12 mouse cellular contexts compared by ENCODE assay signal in the genomic region with DNA sequence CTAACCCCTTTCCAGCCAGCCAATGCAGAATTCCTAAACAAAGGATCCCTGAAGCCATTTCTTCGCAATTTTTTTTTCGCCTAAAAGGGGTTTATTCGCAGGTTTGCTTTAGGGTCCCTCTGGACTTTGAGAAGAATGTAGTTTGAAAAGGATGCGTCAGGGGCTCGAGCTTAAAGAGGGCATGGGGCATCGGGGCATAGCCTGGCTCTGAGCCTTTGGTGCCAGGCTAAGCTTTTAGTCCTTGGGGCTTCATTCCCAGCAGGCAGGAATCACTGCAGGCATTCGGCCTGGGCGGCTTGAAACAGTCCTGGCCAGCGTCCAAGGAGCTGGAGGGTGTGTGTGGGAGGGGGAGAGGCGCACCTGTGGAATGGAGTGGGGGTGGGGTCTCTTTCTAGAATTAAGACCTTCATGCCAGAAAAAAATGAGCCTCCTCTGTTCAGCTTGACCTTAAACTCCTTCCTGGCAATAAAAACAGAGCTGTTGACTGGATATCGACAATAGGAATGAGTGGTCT. TPM values are rescaled to one million over a fixed set of nuclear protein-coding genes. Genes with fewer than 3 reads are reported as not detected.
A peak's percentile ranks its signal among the peaks of the same experiment; 100 is the strongest.
DNase-seq lines count a peak whose midpoint lies in the region; ATAC-seq and TF ChIP-seq lines count a peak whose summit lies in the region.
"Had no signal": no experiment of that assay in that cellular context is flagged by ENCODE, and none has a peak within 500 bp of the region (broad histone marks: within the 10 kb centered on the region; RNA-seq: fewer than 3 reads in every experiment).

No protein-coding gene starts in this region.

- no peak overlapping the region for H3K9ac ChIP-seq in forebrain, postnatal 0 days
- no peak overlapping the region for H3K9ac ChIP-seq in forebrain, embryonic 16.5 days (replicated peaks; ENCODE audit: low read depth, low read length)
- H3K9ac ChIP-seq in liver, embryonic 11.5 days (ENCODE audit: low read depth, low read length), result no peak overlapping the region
- H3K9ac ChIP-seq in intestine, embryonic 15.5 days, result peak overlapping the region; percentile 15; the same call in 1 of the 2 replicates
- H3K9ac ChIP-seq: hindbrain, embryonic 13.5 days; liver, embryonic 15.5 days had no signal

- H3K27ac ChIP-seq in forebrain, postnatal 0 days (ENCODE audit: low read depth, low read length), result no peak overlapping the region
- H3K27ac ChIP-seq in forebrain, embryonic 16.5 days (ENCODE audit: low read length), result no peak overlapping the region
- peak overlapping the region; percentile 10; the same call in 1 of the 2 replicates for H3K27ac ChIP-seq in liver, embryonic 11.5 days (ENCODE audit: low read depth, low read length)
- no peak overlapping the region for H3K27ac ChIP-seq in intestine, embryonic 15.5 days
- H3K27ac ChIP-seq: hindbrain, embryonic 13.5 days; liver, embryonic 15.5 days had no signal

- no peak for ATAC-seq in forebrain, postnatal 0 days
- no peak for ATAC-seq in forebrain, embryonic 16.5 days
- ATAC-seq in liver, embryonic 11.5 days (replicated peaks; ENCODE audit: low FRiP score), result no peak
- ATAC-seq in intestine, embryonic 15.5 days, result no peak

- peaks cover 73% of the 10 kb centered on the region for H3K27me3 ChIP-seq in forebrain, postnatal 0 days (ENCODE audit: insufficient read depth, low read length)
- H3K27me3 ChIP-seq in forebrain, embryonic 16.5 days (replicated peaks; ENCODE audit: control insufficient read depth, insufficient read depth, low read length), result peaks cover 77% of the 10 kb centered on the region
- H3K27me3 ChIP-seq in liver, embryonic 11.5 days (replicated peaks; ENCODE audit: control insufficient read depth, insufficient read depth, low read length), result peaks cover 97% of the 10 kb centered on the region
- H3K27me3 ChIP-seq in intestine, embryonic 15.5 days (replicated peaks), result peaks cover 97% of the 10 kb centered on the region

- WGBS in forebrain, postnatal 0 days, result 2% methylated on average over 11 of the region's 11 CpGs
- 1% methylated on average over 11 of the region's 11 CpGs for WGBS in forebrain, embryonic 16.5 days
- WGBS in liver, embryonic 11.5 days, result 10% methylated on average over 11 of the region's 11 CpGs
- WGBS in intestine, embryonic 15.5 days, result 2% methylated on average over 11 of the region's 11 CpGs

- H3K36me3 ChIP-seq in forebrain, postnatal 0 days (ENCODE audit: insufficient read depth), result no peaks in the 10 kb centered on the region
- H3K36me3 ChIP-seq in forebrain, embryonic 16.5 days (ENCODE audit: control insufficient read depth, insufficient read depth), result no peaks in the 10 kb centered on the region
- no peaks in the 10 kb centered on the region for H3K36me3 ChIP-seq in liver, embryonic 11.5 days (ENCODE audit: control insufficient read depth, insufficient read depth, low read length)
- no peaks in the 10 kb centered on the region for H3K36me3 ChIP-seq in intestine, embryonic 15.5 days
- H3K36me3 ChIP-seq: hindbrain, embryonic 13.5 days; liver, embryonic 15.5 days had no signal

- no peak for TF ChIP-seq CTCF in forebrain, postnatal 0 days (IDR thresholded peaks at IDR 0.05; ENCODE audit: low read depth)

- H3K4me1 ChIP-seq in forebrain, postnatal 0 days (ENCODE audit: insufficient read depth), result no peaks in the 10 kb centered on the region
- H3K4me1 ChIP-seq in forebrain, embryonic 16.5 days (replicated peaks; ENCODE audit: control insufficient read depth, insufficient read depth, low read length), result peaks cover 18% of the 10 kb centered on the region
- H3K4me1 ChIP-seq in liver, embryonic 11.5 days (replicated peaks; ENCODE audit: control insufficient read depth, insufficient read depth, low read length), result no peaks in the 10 kb centered on the region
- peaks cover 33% of the 10 kb centered on the region for H3K4me1 ChIP-seq in intestine, embryonic 15.5 days (replicated peaks)
- H3K4me1 ChIP-seq: liver, embryonic 15.5 days had no signal

- H3K9me3 ChIP-seq in forebrain, postnatal 0 days (ENCODE audit: low read length), result no peaks in the 10 kb centered on the region
- no peaks in the 10 kb centered on the region for H3K9me3 ChIP-seq in forebrain, embryonic 16.5 days (ENCODE audit: control insufficient read depth, low read length)
- H3K9me3 ChIP-seq in liver, embryonic 11.5 days (ENCODE audit: control insufficient read depth, low read length), result no peaks in the 10 kb centered on the region
- no peaks in the 10 kb centered on the region for H3K9me3 ChIP-seq in intestine, embryonic 15.5 days
- H3K9me3 ChIP-seq: hindbrain, embryonic 13.5 days; liver, embryonic 15.5 days had no signal

- peak; percentile 41 for DNase-seq in forebrain, postnatal 0 days
- no peak for DNase-seq in liver, embryonic 11.5 days (ENCODE audit: low spot score)
- DNase-seq in liver (no peak), R1 (ENCODE audit: low read depth, low spot score) (peak; percentile 29)
- DNase-seq in layer of hippocampus, postnatal 14 days (ENCODE audit: low spot score in 2 of 2), result no peak
- DNase-seq in right cerebral cortex, adult 2 months (ENCODE audit: low spot score in 2 of 2), result no peak
- DNase-seq: cerebellum, postnatal 25 days; thymus, adult 18-20 months had no signal

- H3K4me2 ChIP-seq in forebrain, postnatal 0 days (ENCODE audit: low read depth), result no peak overlapping the region
- H3K4me2 ChIP-seq in forebrain, embryonic 16.5 days (ENCODE audit: low read length), result no peak overlapping the region
- peak overlapping the region; percentile 41 for H3K4me2 ChIP-seq in liver, embryonic 11.5 days
- no peak overlapping the region for H3K4me2 ChIP-seq in intestine, embryonic 15.5 days (replicated peaks)

- no peak overlapping the region for H3K4me3 ChIP-seq in forebrain, postnatal 0 days (ENCODE audit: low read depth, low read length)
- H3K4me3 ChIP-seq in forebrain, embryonic 16.5 days (replicated peaks; ENCODE audit: low read length), result no peak overlapping the region
- H3K4me3 ChIP-seq in liver, embryonic 11.5 days (ENCODE audit: low read depth, low read length), result 0 out of 2 replicates have a peak overlapping the region, but pooled peaks have one; percentile 22
- H3K4me3 ChIP-seq in intestine, embryonic 15.5 days (replicated peaks), result no peak overlapping the region
- H3K4me3 ChIP-seq: hindbrain, embryonic 13.5 days; liver, embryonic 15.5 days had no signal

RNA-seq across cellular contexts. Expression of a gene that starts 2.5 kb away (rescaled TPM):
- not detected in 2 replicates for total RNA-seq in forebrain, postnatal 0 days (2014; rRNA removed)
- not detected in 2 replicates for polyA plus RNA-seq in forebrain, postnatal 0 days (2015; fragmentation: Nextera tagmentation; extraction: Ambion mirVana)
- not detected in 2 replicates for polyA plus RNA-seq in forebrain, embryonic 16.5 days (2015; fragmentation: Nextera tagmentation; extraction: Ambion mirVana)
- polyA plus RNA-seq in liver, embryonic 11.5 days (2014; fragmentation: Nextera tagmentation; extraction: Ambion mirVana), result 21.2 and 22.3 TPM in 2 replicates
- 1.3 and 1.4 TPM in 2 replicates for polyA plus RNA-seq in intestine, embryonic 15.5 days (2015; fragmentation: Nextera tagmentation; extraction: Ambion mirVana)
- not detected for total RNA-seq in layer of hippocampus, postnatal 14 days (2021)
- polyA plus RNA-seq: hindbrain, embryonic 13.5 days had no signal

RNA-seq across cellular contexts. Expression of a gene that starts 34.8 kb away (rescaled TPM):
- total RNA-seq in forebrain, postnatal 0 days (2014; rRNA removed), result 19.5 and 36.4 TPM in 2 replicates
- 8.5 and 12.4 TPM in 2 replicates for polyA plus RNA-seq in forebrain, postnatal 0 days (2015; fragmentation: Nextera tagmentation; extraction: Ambion mirVana)
- polyA plus RNA-seq in forebrain, embryonic 16.5 days (2015; fragmentation: Nextera tagmentation; extraction: Ambion mirVana), result 16.5 and 18.8 TPM in 2 replicates
- 3.4 and 3.8 TPM in 2 replicates for polyA plus RNA-seq in liver, embryonic 11.5 days (2014; fragmentation: Nextera tagmentation; extraction: Ambion mirVana)
- polyA plus RNA-seq in intestine, embryonic 15.5 days (2015; fragmentation: Nextera tagmentation; extraction: Ambion mirVana), result 5.5 and 6.9 TPM in 2 replicates
- total RNA-seq in layer of hippocampus, postnatal 14 days (2021), result 10 to 100 TPM; 38.2 to 43.0 TPM

Comparison
In these comparisons a context has a peak if more than half of its experiments do, and no peak if none do; other contexts are left out.
1. DNase-seq: peak in forebrain, postnatal 0 days (single experiment) and R1 (single experiment); none in liver, embryonic 11.5 days (single experiment), liver (single experiment), layer of hippocampus, postnatal 14 days (0 of 2) and right cerebral cortex, adult 2 months (0 of 2).